Mouse (Mus musculus): ENCODE measurements at regions not wholly inside any gene's neighbourhood (a gene's known extent, or its start where the extent isn't known, plus 50 kb on each side); places are given as distances from the start of the nearest gene placed in this dataset.
A peak's percentile ranks its signal among the peaks of the same experiment; 100 is the strongest.

DNA sequence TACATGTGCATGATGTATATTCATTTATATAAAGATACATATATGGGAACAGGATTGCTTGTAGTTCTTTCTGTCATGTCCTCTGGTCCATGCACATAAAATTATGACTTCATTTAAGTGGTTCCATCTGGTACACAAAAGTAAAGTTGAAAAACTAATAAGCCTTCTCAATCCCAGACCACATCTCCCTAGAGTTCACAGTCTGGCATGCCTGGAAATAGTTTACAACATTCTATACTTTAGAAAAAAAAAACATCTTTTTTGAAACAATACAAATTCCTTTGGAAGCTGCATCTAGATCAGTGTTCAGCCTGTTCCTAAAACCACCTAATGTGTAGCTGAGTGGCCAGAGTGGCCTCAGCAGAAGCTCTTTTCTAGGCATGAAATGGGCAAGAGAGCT, 578.2 kb upstream of the Marcks start:
- no peak for DNase-seq (ENCODE audit: low read depth)

DNA sequence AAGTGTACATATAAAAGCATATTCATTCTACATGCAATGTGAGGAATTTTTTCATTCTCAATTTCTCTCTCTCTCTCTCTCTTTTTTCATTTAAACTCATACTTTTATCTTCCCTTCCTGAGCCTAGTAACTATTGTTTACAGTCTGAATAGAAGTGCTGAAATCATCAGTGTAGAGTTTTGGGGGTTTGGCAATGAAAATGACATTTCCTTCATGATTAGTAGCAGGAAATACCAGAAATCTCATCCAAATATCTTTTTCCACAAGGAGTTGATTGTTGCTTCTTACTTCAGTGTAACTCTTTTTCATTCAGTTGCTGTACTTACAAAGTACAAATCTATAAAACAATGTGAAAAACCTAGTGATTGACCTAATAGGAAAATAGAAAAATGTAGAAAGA, 572.7 kb upstream of the Marcks start:
- no peak for DNase-seq (ENCODE audit: low read depth)

DNA sequence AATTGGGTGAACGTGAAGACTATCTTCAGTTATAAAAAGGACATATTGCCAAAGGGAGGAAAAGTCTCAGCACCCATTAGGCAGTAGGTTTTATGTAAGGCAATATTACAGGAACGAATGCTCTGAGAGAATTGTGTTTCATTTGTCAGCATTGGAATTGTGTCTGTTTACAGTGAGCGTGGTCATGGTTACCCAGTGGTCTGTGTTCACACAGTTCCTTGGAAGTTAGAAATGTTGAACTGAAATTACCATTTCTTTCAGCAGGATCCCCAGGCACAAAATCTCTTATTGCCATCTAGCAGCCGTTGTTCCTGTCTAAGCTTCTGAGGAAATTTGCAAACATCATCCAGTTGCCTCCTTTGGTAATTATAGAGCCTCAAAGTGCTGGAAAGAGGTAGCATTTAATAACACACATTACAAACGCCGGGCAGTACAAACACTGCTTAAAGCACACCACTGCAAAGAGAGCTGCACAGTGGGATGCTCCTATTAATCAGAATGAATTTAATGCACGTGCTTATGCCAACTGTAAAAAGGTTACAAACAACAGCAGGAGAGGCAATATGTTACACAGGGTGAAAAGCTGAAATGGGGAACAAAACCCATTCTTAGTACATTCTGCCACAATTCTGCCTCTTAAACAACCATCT, 555.4 kb upstream of the Marcks start:
- DNase-seq (ENCODE audit: low read depth), result no peak

GRCm38 (mm10) chr10:37692851-37693250, 554.1 kb upstream of the Marcks start:
- DNase-seq (ENCODE audit: low read depth), result no peak

GRCm38 (mm10) chr10:37691939-37692338, 553.2 kb upstream of the Marcks start:
- DNase-seq (ENCODE audit: low read depth), result no peak

DNA sequence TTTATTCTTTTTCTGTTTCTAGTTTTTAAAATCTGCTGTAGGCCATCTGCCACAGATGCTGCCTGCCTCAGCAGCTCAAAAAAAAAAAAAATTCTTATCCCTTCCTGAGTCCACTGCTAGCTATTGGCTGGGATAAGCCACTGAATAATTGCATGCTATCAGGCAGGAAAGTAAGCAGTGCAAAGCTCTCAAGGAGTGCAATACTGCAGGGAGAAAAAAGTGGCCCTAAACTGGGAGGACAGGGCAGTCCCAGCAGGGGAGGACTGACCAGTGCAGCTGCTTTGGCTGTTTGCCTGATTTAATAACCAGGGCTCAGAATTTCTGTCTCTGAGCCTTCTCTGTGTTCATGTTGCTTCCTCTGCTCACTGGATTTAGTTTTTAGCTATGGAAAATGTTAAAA, 544.4 kb upstream of the Marcks start:
- no peak for DNase-seq (ENCODE audit: low read depth)

- no peak for DNase-seq (ENCODE audit: low read depth)
Measured at GRCm38 (mm10) chr10:37680601-37681000, 541.9 kb upstream of the Marcks start.

GRCm38 (mm10) chr10:37677826-37678225, 539.1 kb upstream of the Marcks start:
- no peak for DNase-seq (ENCODE audit: low read depth)

- no peak for DNase-seq (ENCODE audit: low read depth)
Measured at GRCm38 (mm10) chr10:37668827-37669226, 530.1 kb upstream of the Marcks start.

- no peak for DNase-seq (ENCODE audit: low read depth)
Measured at GRCm38 (mm10) chr10:37667031-37667745, 528.5 kb upstream of the Marcks start.

GRCm38 (mm10) chr10:37666535-37666934, 527.8 kb upstream of the Marcks start:
- no peak for DNase-seq (ENCODE audit: low read depth)

DNA sequence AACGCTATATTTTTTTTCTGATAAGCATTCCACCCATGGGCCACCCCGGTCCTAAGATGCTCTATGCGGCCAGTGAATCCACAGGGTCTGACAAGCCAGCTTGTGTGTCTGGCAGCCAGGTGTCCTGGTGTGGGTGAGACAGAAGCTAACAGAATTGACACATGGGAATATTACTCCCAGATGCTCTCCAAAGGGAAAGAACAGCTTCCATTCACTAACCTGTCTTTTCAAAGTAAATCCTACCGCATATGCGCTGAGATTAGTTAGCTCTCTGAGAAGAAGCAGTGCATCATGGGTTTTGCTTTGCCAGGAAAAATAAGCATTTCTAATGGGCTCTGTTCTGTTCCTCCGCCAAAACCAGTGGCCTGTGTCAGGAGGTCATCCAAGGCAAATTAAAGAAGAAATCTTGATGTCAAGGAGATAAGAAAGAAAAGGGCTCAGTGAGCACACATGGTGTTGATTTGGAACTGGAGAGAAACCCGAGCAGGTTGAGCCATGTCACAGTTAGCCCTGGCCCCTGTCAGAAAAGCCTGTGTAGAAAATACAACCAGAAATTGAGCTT, 498.4 kb upstream of the Marcks start:
- DNase-seq (ENCODE audit: low read depth), result no peak

GRCm38 (mm10) chr10:37636421-37636820, 497.7 kb upstream of the Marcks start:
- DNase-seq (ENCODE audit: low read depth), result no peak

- DNase-seq (ENCODE audit: low read depth), result no peak
Measured at GRCm38 (mm10) chr10:37630403-37630802, 491.7 kb upstream of the Marcks start.

GRCm38 (mm10) chr10:37627900-37628299, 489.2 kb upstream of the Marcks start:
- DNase-seq (ENCODE audit: low read depth), result no peak

GRCm38 (mm10) chr10:37626758-37627201, 488.1 kb upstream of the Marcks start:
- DNase-seq (ENCODE audit: low read depth), result peak; percentile 72

GRCm38 (mm10) chr10:37625972-37626757, 487.4 kb upstream of the Marcks start:
- DNase-seq (ENCODE audit: low read depth), result no peak

GRCm38 (mm10) chr10:37623041-37623440, 484.3 kb upstream of the Marcks start:
- DNase-seq (ENCODE audit: low read depth), result no peak

DNA sequence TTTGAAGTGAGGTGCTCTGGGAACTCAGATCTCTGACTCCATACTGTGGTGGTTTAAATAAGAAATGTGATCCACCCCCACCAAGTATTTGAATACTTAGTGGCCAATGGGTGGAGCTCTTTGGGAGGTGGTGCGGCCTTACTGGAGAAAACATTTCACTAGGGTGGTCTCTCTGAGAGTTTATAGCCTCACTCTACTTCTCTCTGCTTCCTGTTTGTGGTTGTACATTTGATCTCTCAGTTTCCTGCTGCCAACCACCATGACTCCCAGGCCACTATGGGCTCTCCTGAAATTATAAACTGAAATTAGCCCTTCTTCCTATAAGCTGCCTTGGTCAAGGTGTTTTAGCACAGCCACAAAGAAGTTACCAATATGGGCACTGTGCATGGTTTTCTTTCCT, 479.9 kb upstream of the Marcks start:
- DNase-seq (ENCODE audit: low read depth), result no peak

- no peak for DNase-seq (ENCODE audit: low read depth)
Measured at GRCm38 (mm10) chr10:37617708-37618300, 479.1 kb upstream of the Marcks start.

GRCm38 (mm10) chr10:37615926-37616691, 477.4 kb upstream of the Marcks start:
- peak; percentile 81 for DNase-seq (ENCODE audit: low read depth)

Data from fibroblast of lung, adult 2 months (primary cell).